Mouse (Mus musculus): ENCODE data around the gene Sema5b.

The Sema5b gene

GRCm38 (mm10) chr16:35634971-35635370 is 94.0 kb downstream of the Sema5b start:
- DNase-seq (ENCODE audit: low read depth) = no peak

GRCm38 (mm10) chr16:35639505-35639904 is 98.6 kb downstream of the Sema5b start:
- no peak for DNase-seq (ENCODE audit: low read depth)

GRCm38 (mm10) chr16:35648862-35649261 is 107.9 kb downstream of the Sema5b start:
- DNase-seq (ENCODE audit: low read depth) = no peak

GRCm38 (mm10) chr16:35652206-35652605 is 111.3 kb downstream of the Sema5b start:
- no peak for DNase-seq (ENCODE audit: low read depth)

GRCm38 (mm10) chr16:35652706-35653105 is 111.8 kb downstream of the Sema5b start:
- no peak for DNase-seq (ENCODE audit: low read depth)

- DNase-seq (ENCODE audit: low read depth) = no peak
Measured at GRCm38 (mm10) chr16:35653951-35654350, 113.0 kb downstream of the Sema5b start.

GRCm38 (mm10) chr16:35660222-35660621 is 119.3 kb downstream of the Sema5b start:
- DNase-seq (ENCODE audit: low read depth) = no peak

- no peak for DNase-seq (ENCODE audit: low read depth)
Measured at GRCm38 (mm10) chr16:35663831-35664414, 123.0 kb downstream of the Sema5b start.

GRCm38 (mm10) chr16:35664847-35665246 is 123.9 kb downstream of the Sema5b start:
- DNase-seq (ENCODE audit: low read depth) = no peak

GRCm38 (mm10) chr16:35677511-35678113 is 136.7 kb downstream of the Sema5b start:
- no peak for DNase-seq (ENCODE audit: low read depth)

GRCm38 (mm10) chr16:35678476-35678875 is 137.5 kb downstream of the Sema5b start:
- no peak for DNase-seq (ENCODE audit: low read depth)

GRCm38 (mm10) chr16:35681327-35682108 is 140.6 kb downstream of the Sema5b start:
- no peak for DNase-seq (ENCODE audit: low read depth)

GRCm38 (mm10) chr16:35685027-35685426 is 144.1 kb downstream of the Sema5b start:
- DNase-seq (ENCODE audit: low read depth) = no peak

GRCm38 (mm10) chr16:35686491-35686890 is 145.5 kb downstream of the Sema5b start:
- no peak for DNase-seq (ENCODE audit: low read depth)

GRCm38 (mm10) chr16:35691606-35692005 is 150.7 kb downstream of the Sema5b start:
- no peak for DNase-seq (ENCODE audit: low read depth)

- no peak for DNase-seq (ENCODE audit: low read depth)
Measured at GRCm38 (mm10) chr16:35694250-35694846, 153.4 kb downstream of the Sema5b start.

- no peak for DNase-seq (ENCODE audit: low read depth)
Measured at GRCm38 (mm10) chr16:35696103-35696502, 155.2 kb downstream of the Sema5b start.

- DNase-seq (ENCODE audit: low read depth) = no peak
Measured at GRCm38 (mm10) chr16:35701823-35702222, 160.9 kb downstream of the Sema5b start.

GRCm38 (mm10) chr16:35703763-35704679 is 163.1 kb downstream of the Sema5b start:
- DNase-seq (ENCODE audit: low read depth) = no peak

- DNase-seq (ENCODE audit: low read depth) = no peak
Measured at GRCm38 (mm10) chr16:35704796-35705195, 163.9 kb downstream of the Sema5b start.

GRCm38 (mm10) chr16:35707004-35707403 is 166.1 kb downstream of the Sema5b start:
- DNase-seq (ENCODE audit: low read depth) = no peak

GRCm38 (mm10) chr16:35711004-35711403 is 170.1 kb downstream of the Sema5b start:
- DNase-seq (ENCODE audit: low read depth) = no peak

Data from fibroblast of lung, adult 2 months (primary cell).